Mouse (Mus musculus): ENCODE results near the gene Mum1. TPM values are rescaled to one million over a fixed set of nuclear protein-coding genes. Genes with fewer than 3 reads are reported as not detected.

Mum1 gene
- polyA plus RNA-seq, 1 experiment from 2014 or later = 64.7 TPM

GRCm38 (mm10) chr10:80255881-80256535 lies 29.8 kb downstream of the Mum1 start:
- WGBS = 79% methylated on average over 5 of the region's 5 CpGs
- H3K27me3 ChIP-seq = no peaks in the 10 kb centered on the region
- H3K9me3 ChIP-seq (replicated peaks) = no peaks in the 10 kb centered on the region
- no peak overlapping the region for H3K27ac ChIP-seq
- H3K36me3 ChIP-seq (ENCODE audit: poor library complexity, severe bottlenecking) = peaks cover 65% of the 10 kb centered on the region
- H3K9ac ChIP-seq = peak overlapping the region; percentile 43; the same call in 1 of the 2 replicates
- no peak overlapping the region for H3K4me3 ChIP-seq
- no peak for ATAC-seq
- peaks cover 31% of the 10 kb centered on the region for H3K4me1 ChIP-seq
- no peak overlapping the region for H3K4me2 ChIP-seq

- Histone ChIP-seq H3K36me3 (ENCODE audit: poor library complexity, severe bottlenecking) (peaks cover 59% of the 10 kb centered on the region), H3K27ac (no peak overlapping the region), H3K9ac (no peak overlapping the region), H3K4me1 (peaks cover 35% of the 10 kb centered on the region), H3K4me3 (no peak overlapping the region), H3K27me3 (no peaks in the 10 kb centered on the region), H3K4me2 (no peak overlapping the region), H3K9me3 (replicated peaks) (no peaks in the 10 kb centered on the region)
- ATAC-seq = no peak
- WGBS = 87% methylated on average over 2 of the region's 2 CpGs
Measured at GRCm38 (mm10) chr10:80257936-80258335, 31.7 kb downstream of the Mum1 start.

- WGBS = 94% methylated on average over 14 of the region's 14 CpGs
- Histone ChIP-seq H3K4me2 (peak overlapping the region; percentile 81), H3K9ac (no peak overlapping the region), H3K4me1 (peaks cover 35% of the 10 kb centered on the region), H3K36me3 (ENCODE audit: poor library complexity, severe bottlenecking) (peaks cover 54% of the 10 kb centered on the region), H3K4me3 (no peak overlapping the region), H3K27ac (no peak overlapping the region), H3K27me3 (no peaks in the 10 kb centered on the region), H3K9me3 (replicated peaks) (no peaks in the 10 kb centered on the region)
- no peak for ATAC-seq
Measured at GRCm38 (mm10) chr10:80258752-80259462, 32.7 kb downstream of the Mum1 start.

- H3K9ac ChIP-seq = peak overlapping the region; percentile 73
Measured at GRCm38 (mm10) chr10:80259463-80259805, 33.2 kb downstream of the Mum1 start.

GRCm38 (mm10) chr10:80259861-80260641 lies 33.8 kb downstream of the Mum1 start:
- ATAC-seq = no peak
- peak overlapping the region; percentile 73 for H3K9ac ChIP-seq
- WGBS = 8% methylated on average over 19 of the region's 19 CpGs

More at GRCm38 (mm10) chr10:80259463-80259805, 33.2 kb downstream of the Mum1 start:
- Histone ChIP-seq H3K4me2 (peak overlapping the region; percentile 81), H3K27me3 (no peaks in the 10 kb centered on the region), H3K4me1 (peaks cover 35% of the 10 kb centered on the region), H3K27ac (0 out of 2 replicates have a peak overlapping the region, but pooled peaks have one; percentile 83), H3K9me3 (replicated peaks) (no peaks in the 10 kb centered on the region), H3K36me3 (ENCODE audit: poor library complexity, severe bottlenecking) (peaks cover 48% of the 10 kb centered on the region), H3K4me3 (no peak overlapping the region)
- WGBS = 78% methylated on average over 6 of the region's 6 CpGs
- ATAC-seq = no peak

GRCm38 (mm10) chr10:80260642-80261584 lies 34.7 kb downstream of the Mum1 start, which contains the start of the genes Gamt and Dazap1:
Gamt (minus strand) TSS chr10:80261012.
Dazap1 (plus strand) TSS chr10:80261486.
- no peaks in the 10 kb centered on the region for H3K9me3 ChIP-seq (replicated peaks)
- whole genome bisulfite sequencing = under 1% methylated on average over 49 of the region's 49 CpGs
- no peaks in the 10 kb centered on the region for H3K27me3 ChIP-seq
- H3K4me2 ChIP-seq = peak within 1 kb of the TSS; percentile 81
- peak; percentile 82 for ATAC-seq
- H3K36me3 ChIP-seq (ENCODE audit: poor library complexity, severe bottlenecking) = peaks cover 33% of the 10 kb centered on the region
- peak within 1 kb of the TSS; percentile 73 for H3K9ac ChIP-seq
- peaks cover 39% of the 10 kb centered on the region for H3K4me1 ChIP-seq
- H3K4me3 ChIP-seq = peak within 1 kb of the TSS; percentile 46
- peak within 1 kb of the TSS; percentile 83 for H3K27ac ChIP-seq

More at GRCm38 (mm10) chr10:80259861-80260641, 33.8 kb downstream of the Mum1 start:
- Histone ChIP-seq H3K4me3 (peak overlapping the region; percentile 46), H3K36me3 (ENCODE audit: poor library complexity, severe bottlenecking) (peaks cover 42% of the 10 kb centered on the region), H3K4me2 (peak overlapping the region; percentile 81), H3K4me1 (peaks cover 35% of the 10 kb centered on the region), H3K27ac (peak overlapping the region; percentile 83), H3K27me3 (no peaks in the 10 kb centered on the region), H3K9me3 (replicated peaks) (no peaks in the 10 kb centered on the region)

- ATAC-seq = peak; percentile 34
- H3K36me3 ChIP-seq (ENCODE audit: poor library complexity, severe bottlenecking) = peaks cover 27% of the 10 kb centered on the region
Measured at GRCm38 (mm10) chr10:80261585-80261968, 35.3 kb downstream of the Mum1 start.

GRCm38 (mm10) chr10:80262169-80262568 lies 35.9 kb downstream of the Mum1 start:
- 72% methylated on average over 12 of the region's 12 CpGs for WGBS

More at GRCm38 (mm10) chr10:80261585-80261968, 35.3 kb downstream of the Mum1 start:
- H3K4me1 ChIP-seq = peaks cover 43% of the 10 kb centered on the region
- no peaks in the 10 kb centered on the region for H3K9me3 ChIP-seq (replicated peaks)
- under 1% methylated on average over 14 of the region's 14 CpGs for WGBS
- no peaks in the 10 kb centered on the region for H3K27me3 ChIP-seq
- H3K4me2 ChIP-seq = peak overlapping the region; percentile 81
- peak overlapping the region; percentile 46 for H3K4me3 ChIP-seq
- peak overlapping the region; percentile 55 for H3K9ac ChIP-seq
- peak overlapping the region; percentile 83 for H3K27ac ChIP-seq

GRCm38 (mm10) chr10:80262776-80263365 lies 36.6 kb downstream of the Mum1 start:
- Histone ChIP-seq H3K4me3 (no peak overlapping the region), H3K36me3 (ENCODE audit: poor library complexity, severe bottlenecking) (peaks cover 21% of the 10 kb centered on the region), H3K4me1 (peaks cover 56% of the 10 kb centered on the region), H3K9ac (no peak overlapping the region), H3K4me2 (no peak overlapping the region), H3K27me3 (no peaks in the 10 kb centered on the region), H3K27ac (no peak overlapping the region), H3K9me3 (replicated peaks) (no peaks in the 10 kb centered on the region)
- WGBS = 93% methylated on average over 10 of the region's 10 CpGs
- no peak for ATAC-seq

More at GRCm38 (mm10) chr10:80262169-80262568, 35.9 kb downstream of the Mum1 start:
- Histone ChIP-seq H3K27me3 (no peaks in the 10 kb centered on the region), H3K4me2 (peak overlapping the region; percentile 81), H3K27ac (peak overlapping the region; percentile 83; the same call in 1 of the 2 replicates), H3K9ac (no peak overlapping the region), H3K4me3 (no peak overlapping the region), H3K9me3 (replicated peaks) (no peaks in the 10 kb centered on the region), H3K36me3 (ENCODE audit: poor library complexity, severe bottlenecking) (peaks cover 21% of the 10 kb centered on the region), H3K4me1 (peaks cover 49% of the 10 kb centered on the region)
- no peak for ATAC-seq

- H3K4me1 ChIP-seq = peaks cover 62% of the 10 kb centered on the region
- H3K27ac ChIP-seq = peak overlapping the region; percentile 44
- peak overlapping the region; percentile 93 for H3K4me2 ChIP-seq
- H3K4me3 ChIP-seq = peak overlapping the region; percentile 91
- 2% methylated on average over 77 of the region's 81 CpGs for WGBS
- peak; percentile 76 for ATAC-seq
- peak overlapping the region; percentile 98 for H3K9ac ChIP-seq
- H3K27me3 ChIP-seq = no peaks in the 10 kb centered on the region
- no peaks in the 10 kb centered on the region for H3K9me3 ChIP-seq (replicated peaks)
- peaks cover 12% of the 10 kb centered on the region for H3K36me3 ChIP-seq (ENCODE audit: poor library complexity, severe bottlenecking)
Measured at GRCm38 (mm10) chr10:80264341-80265148, 38.3 kb downstream of the Mum1 start.

All from forebrain, embryonic 13.5 days (tissue).